Mouse (Mus musculus): ENCODE measurements around the gene Mfap4.

Mfap4 gene

GRCm38 (mm10) chr11:61483226-61483845, 1.9 kb upstream of the Mfap4 start:
- no peak for DNase-seq (ENCODE audit: low spot score in 2 of 2)

DNA sequence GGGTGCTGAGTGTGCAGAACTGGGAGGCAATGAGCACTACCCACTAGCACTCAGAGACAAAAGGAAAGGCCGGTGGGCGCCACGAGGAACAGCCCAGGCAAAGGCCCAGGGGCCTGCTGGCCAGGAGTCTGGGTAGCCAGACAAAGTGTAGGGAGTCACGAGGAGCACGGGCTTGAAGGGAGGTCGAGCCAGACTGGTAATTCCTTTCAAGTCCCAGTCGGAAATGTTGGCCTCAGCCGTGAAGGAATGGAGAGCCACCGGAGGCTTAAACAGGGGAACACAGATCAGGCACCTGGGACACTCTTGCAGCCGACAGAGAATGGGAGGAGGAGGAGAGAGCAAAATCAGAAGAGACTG, 997 bp upstream of the Mfap4 start:
- DNase-seq (ENCODE audit: low spot score in 2 of 2): no peak

DNA sequence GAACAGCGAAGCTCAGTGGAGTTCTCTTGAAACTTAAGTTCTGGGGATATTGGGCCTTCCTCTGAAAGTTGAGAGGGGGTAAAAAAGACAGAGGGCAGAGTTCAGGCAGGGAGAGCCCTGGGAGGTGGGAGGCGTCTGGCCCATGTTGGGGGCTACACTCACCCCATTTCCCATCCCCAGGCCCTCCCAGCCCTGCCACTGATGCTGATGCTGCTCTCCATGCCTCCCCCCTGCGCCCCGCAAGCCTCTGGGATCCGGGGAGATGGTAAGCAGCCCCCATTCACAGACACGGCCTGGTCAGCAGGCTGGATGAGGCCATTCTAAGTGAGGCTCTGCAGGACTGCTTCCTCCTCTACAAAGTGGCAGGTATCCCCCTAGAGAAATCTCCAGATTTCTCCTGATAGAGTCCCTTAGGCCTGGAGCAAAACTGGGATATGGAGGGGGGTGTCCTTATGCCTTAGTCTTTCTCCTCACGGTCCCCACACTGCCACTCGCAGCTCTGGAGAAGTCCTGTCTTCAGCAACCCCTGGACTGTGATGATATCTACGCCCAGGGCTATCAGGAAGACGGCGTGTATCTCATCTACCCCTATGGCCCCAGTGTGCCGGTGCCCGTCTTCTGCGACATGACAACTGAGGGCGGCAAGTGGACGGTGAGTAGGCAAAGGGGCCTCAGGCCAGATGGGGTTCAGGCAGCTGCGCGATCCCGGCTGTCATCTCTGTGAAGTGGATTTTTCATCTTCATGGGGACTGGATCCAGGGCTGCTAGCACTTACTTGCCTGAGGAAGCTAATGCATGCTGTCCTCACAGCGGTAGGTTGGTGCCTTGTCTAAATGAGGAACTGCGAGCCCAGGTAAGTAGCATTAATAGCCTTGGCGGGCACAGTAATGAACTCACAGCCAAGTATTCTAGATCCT, 568 bp downstream of the Mfap4 start:
- no peak for DNase-seq (ENCODE audit: low spot score in 2 of 2)

DNA sequence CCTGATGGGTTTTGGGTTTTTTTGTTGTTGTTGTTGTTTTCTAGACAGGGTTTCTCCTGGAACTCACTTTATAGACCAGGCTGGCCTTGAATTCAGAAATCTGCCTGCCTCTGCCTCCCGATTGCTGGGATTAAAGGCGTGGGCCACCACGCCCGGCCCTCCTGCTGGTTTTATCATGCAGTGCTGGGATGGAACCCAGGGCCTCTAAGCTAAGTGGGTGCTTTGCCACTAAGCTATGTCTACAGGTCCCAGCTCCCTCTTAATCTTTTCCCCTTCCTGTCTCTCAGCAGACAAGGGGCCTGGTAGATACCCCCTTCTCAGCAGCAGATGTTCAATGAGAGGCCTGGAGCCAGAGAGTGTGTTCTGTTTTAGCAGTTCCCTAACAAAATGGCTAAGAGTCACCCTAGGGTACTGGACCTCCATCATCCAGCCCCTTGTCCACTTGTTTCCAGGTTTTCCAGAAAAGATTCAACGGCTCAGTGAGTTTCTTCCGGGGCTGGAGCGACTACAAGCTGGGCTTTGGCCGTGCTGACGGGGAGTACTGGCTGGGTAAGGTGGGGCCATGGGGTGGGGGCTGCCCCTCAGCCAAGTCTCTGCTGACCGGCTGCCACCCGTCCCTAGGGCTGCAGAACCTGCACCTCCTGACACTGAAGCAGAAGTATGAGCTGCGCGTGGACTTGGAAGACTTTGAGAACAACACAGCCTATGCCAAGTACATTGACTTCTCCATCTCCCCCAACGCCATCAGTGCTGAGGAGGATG, 1.4 kb downstream of the Mfap4 start:
- no peak for DNase-seq (ENCODE audit: low spot score in 2 of 2)

GRCm38 (mm10) chr11:61487401-61487800, 2.2 kb downstream of the Mfap4 start:
- no peak for DNase-seq (ENCODE audit: low spot score in 2 of 2)

GRCm38 (mm10) chr11:61487936-61488335, 2.7 kb downstream of the Mfap4 start:
- no peak for DNase-seq (ENCODE audit: low spot score in 2 of 2)

DNA sequence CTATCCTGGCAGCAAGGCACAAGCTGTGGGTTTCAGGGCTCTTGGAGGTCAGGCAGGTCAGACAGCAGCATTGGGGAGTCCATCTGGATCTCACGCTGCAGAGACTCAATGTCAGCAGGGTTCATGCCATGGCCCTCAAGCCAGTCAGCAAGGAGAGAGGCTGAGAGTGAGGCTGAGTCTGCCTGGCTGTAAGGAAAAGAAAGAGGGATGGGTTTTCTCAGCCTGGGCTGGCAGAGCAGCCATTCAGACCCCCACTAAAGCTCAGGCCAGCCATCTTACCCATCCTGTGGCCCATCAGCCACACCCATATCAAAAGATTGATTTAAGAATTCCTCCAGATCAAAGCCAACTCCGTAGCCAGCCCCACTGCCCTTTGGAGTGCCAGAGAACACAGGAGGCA, 3.9 kb downstream of the Mfap4 start:
- DNase-seq (ENCODE audit: low spot score in 2 of 2): no peak

DNA sequence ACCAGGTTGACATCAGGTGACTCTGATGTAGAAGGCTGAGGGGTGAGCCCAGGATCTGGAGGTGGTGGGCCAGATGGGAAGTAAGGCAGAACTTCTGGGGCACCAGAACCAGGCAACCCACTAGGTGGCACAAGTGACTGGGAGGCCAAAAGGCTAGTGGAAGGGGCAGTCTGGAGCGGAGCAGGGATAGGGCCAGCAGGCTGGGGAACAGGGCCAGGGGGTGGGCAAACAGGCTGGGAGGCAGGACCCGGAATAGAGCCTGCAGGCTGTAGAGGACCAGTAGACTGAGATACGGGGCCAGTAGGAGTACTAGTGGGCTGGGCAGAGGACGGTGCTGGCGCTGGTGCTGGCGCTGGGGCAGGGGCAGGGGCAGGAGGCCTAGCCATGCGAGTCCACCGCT, 4.6 kb downstream of the Mfap4 start:
- DNase-seq (ENCODE audit: low spot score in 2 of 2): no peak

- DNase-seq (ENCODE audit: low spot score in 2 of 2): no peak
Measured at GRCm38 (mm10) chr11:61490944-61491520, 5.8 kb downstream of the Mfap4 start.

DNA sequence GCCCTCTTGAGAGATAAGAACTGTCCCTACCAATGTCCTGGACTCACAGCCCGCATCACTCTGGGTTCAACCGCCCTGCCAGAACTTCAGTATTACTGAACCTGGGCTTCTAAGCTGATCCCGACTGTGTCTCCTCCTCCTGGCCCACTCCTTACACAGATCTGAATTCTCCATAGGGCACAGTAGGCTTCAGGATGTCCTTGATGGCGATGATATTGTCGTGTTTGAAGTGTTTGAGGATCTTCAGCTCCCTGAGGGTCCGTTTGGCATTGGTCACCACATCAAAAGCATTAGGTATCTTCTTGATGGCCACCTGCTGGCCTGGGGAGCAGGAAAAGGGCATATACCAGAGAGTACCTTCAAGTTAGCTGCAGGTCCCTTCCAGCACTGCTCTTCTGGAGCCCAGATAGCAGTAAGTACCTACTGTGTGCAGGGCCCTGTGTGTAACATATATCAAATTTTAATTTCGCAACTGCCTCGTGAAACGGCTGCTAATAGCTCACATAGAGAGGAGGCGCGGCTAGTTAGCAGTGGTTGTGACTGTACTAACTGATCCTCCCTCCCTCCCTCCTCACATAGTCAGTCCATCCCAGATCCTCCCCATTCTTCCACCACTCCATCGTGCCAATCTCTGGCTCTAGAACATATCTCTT, 7.6 kb downstream of the Mfap4 start:
- no peak for DNase-seq (ENCODE audit: low spot score in 2 of 2)

DNA sequence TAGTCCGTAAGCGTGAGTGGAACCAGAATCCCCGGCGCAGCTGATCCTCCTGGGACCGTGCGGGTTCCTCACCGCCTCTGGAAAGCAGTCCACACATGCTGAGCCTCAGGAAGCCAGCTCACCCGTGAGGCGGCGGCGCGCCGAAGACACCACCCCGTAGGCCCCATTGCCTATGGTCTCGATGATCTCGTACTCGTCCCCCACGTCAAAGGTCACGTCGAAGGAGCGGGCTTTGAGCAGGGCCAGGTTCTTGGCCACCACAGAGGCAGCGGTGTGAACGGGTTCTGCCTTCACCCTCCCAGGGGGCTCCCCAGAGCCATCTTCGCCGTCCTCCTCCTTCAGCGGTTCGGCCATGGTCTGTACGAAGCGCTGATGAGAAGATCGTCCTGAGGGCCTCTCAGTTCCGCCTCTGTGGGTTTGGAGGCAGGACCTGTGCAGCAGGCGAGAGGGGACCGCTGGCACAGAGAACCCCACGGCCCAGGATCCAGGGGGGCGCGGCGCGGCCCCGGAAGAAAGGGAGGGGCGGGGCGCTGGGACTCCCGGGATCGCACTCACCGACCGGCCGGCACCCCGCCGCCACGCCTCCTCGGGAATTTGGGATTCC, 8.4 kb downstream of the Mfap4 start:
- peak; percentile 21 to 26 for DNase-seq (ENCODE audit: low spot score in 2 of 2)

- peak; percentile 86 to 92 for DNase-seq (ENCODE audit: low spot score in 2 of 2)
Measured at GRCm38 (mm10) chr11:61494129-61494997, 9.1 kb downstream of the Mfap4 start, which contains the start of gene Mapk7. Mapk7 (minus strand) TSS chr11:61494406.

GRCm38 (mm10) chr11:61495528-61495927, 10.3 kb downstream of the Mfap4 start:
- no peak for DNase-seq (ENCODE audit: low spot score in 2 of 2)

- DNase-seq (ENCODE audit: low spot score in 2 of 2): no peak
Measured at GRCm38 (mm10) chr11:61497490-61497889, 12.3 kb downstream of the Mfap4 start.

- no peak for DNase-seq (ENCODE audit: low spot score in 2 of 2)
Measured at GRCm38 (mm10) chr11:61498736-61499504, 13.7 kb downstream of the Mfap4 start.

- no peak for DNase-seq (ENCODE audit: low spot score in 2 of 2)
Measured at GRCm38 (mm10) chr11:61503933-61504332, 18.7 kb downstream of the Mfap4 start.

DNA sequence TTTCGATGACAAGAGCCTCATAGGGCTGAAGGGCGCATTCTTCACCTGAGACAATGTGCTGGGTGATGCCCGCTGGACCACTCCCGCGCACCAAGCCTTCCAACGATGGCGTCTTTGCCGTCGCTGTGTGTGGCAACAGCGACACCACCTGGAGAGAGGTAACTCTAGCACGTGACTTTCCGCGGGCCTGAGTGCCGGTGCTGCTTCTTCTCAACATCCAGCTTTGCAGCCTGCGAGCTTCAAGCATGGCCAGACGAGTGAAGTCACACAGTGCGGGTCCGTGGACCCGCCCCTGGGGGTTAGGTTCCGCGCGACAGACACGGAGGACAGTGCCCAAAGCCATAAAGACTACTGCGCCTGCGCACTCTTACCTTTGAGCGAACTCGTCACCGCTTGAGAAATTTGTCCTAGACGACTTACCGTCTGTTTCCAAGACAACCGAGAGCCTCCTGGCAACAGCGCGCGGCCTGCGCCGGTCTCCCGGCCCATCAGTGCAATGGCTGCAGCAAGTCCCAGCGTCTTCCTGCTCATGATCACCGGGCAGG, 19.6 kb downstream of the Mfap4 start, which contains the start of gene B9d1:
B9d1 (plus strand) TSS at position 432 of the 545 bp plus-strand sequence.
- DNase-seq (ENCODE audit: low spot score in 2 of 2): peak; percentile 74 to 86

DNA sequence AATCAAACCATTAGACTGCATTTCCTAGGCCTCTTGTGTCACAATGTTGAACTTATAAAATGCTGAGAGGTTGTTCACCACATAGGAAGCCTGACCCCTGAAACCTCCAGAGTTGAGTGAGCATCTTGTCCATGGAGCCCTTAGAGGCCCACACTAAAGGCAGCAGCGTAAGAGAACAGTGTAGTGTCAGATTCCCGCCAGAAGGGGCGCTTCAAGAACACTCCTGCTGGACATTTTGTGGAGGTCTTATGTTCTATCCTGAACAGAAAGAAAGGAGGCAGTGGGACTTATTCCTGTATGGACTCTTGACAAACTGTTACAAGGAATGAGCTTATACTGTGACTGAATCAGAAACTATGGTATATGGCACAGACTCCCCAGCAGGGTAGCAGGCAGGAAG, 29.7 kb downstream of the Mfap4 start:
- peak in 1 of 2 experiments; percentile 12 for DNase-seq (ENCODE audit: low spot score in 2 of 2)

GRCm38 (mm10) chr11:61517971-61518370, 32.7 kb downstream of the Mfap4 start:
- DNase-seq (ENCODE audit: low spot score in 2 of 2): no peak
